Mouse (Mus musculus): ENCODE measurements around the gene Gltp. TPM values are rescaled to one million over a fixed set of nuclear protein-coding genes. Genes with fewer than 3 reads are reported as not detected.

Gltp gene
- polyA plus RNA-seq, 1 experiment: 53.8 TPM

GRCm38 (mm10) chr5:114714551-114714950 lies 23.8 kb upstream of the Gltp start:
- peaks cover 28% of the 10 kb centered on the region for H3K36me3 ChIP-seq (ENCODE audit: control insufficient read depth, insufficient read depth)
- TF ChIP-seq CTCF (IDR thresholded peaks at IDR 0.05; ENCODE audit: control insufficient read depth, insufficient read depth, insufficient read length): no peak
- no peak for TF ChIP-seq FOSL1 (IDR thresholded peaks at IDR 0.05; ENCODE audit: insufficient read depth, low read length, poor library complexity, severe bottlenecking)
- no peak for TF ChIP-seq USF1 (IDR thresholded peaks at IDR 0.05; ENCODE audit: low read depth)
- TF ChIP-seq MYOD1 (IDR thresholded peaks at IDR 0.05; ENCODE audit: control insufficient read depth, insufficient read length, low read depth): no peak
- no peak for TF ChIP-seq MYOG (IDR thresholded peaks at IDR 0.05; ENCODE audit: control insufficient read depth, extremely low read depth, insufficient read length)
- no peak for TF ChIP-seq CEBPB (IDR thresholded peaks at IDR 0.05; ENCODE audit: low read depth)
- TF ChIP-seq MAX (IDR thresholded peaks at IDR 0.05): no peak
- no peaks in the 10 kb centered on the region for H3K79me2 ChIP-seq (ENCODE audit: control insufficient read depth, insufficient read depth)
- no peaks in the 10 kb centered on the region for H3K79me3 ChIP-seq (ENCODE audit: low read depth)
- no peaks in the 10 kb centered on the region for H3K27me3 ChIP-seq (ENCODE audit: control insufficient read depth, insufficient read depth, insufficient read length)
- H3K4me3 ChIP-seq (ENCODE audit: insufficient read depth, poor library complexity, severe bottlenecking): no peak overlapping the region
- no peak overlapping the region for H3ac ChIP-seq (ENCODE audit: control insufficient read depth, insufficient read length, low read depth)

DNA sequence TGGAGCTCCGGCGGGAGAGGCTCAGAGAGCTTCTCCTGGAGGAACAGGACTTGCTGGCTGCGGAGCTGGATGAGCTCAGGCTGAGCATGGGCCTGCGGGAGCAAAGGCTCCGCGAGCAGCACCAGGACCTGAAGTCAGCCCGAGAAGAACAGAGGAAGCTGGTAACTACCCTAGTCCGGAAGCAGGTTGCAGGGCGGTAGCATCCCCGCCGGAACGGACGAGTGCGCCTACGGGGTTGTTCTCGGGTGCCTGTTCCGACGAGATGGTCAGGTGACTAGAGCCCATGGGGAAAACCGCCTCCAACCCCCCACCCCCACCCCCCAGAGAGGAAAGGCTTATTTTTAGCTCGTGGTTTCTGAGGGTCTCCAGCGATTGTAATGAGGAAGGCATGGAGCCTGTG lies 18.6 kb upstream of the Gltp start:
- H3K79me3 ChIP-seq (ENCODE audit: low read depth): no peaks in the 10 kb centered on the region
- H3K36me3 ChIP-seq (ENCODE audit: control insufficient read depth, insufficient read depth): peaks cover 18% of the 10 kb centered on the region
- TF ChIP-seq CTCF (IDR thresholded peaks at IDR 0.05; ENCODE audit: control insufficient read depth, insufficient read depth, insufficient read length) (no peak), MYOD1 (IDR thresholded peaks at IDR 0.05; ENCODE audit: control insufficient read depth, insufficient read length, low read depth) (no peak), CEBPB (IDR thresholded peaks at IDR 0.05; ENCODE audit: low read depth) (no peak), MYOG (IDR thresholded peaks at IDR 0.05; ENCODE audit: control insufficient read depth, extremely low read depth, insufficient read length) (no peak), USF1 (IDR thresholded peaks at IDR 0.05; ENCODE audit: low read depth) (no peak), FOSL1 (IDR thresholded peaks at IDR 0.05; ENCODE audit: insufficient read depth, low read length, poor library complexity, severe bottlenecking) (no peak), MAX (IDR thresholded peaks at IDR 0.05) (no peak)
- H3K27me3 ChIP-seq (ENCODE audit: control insufficient read depth, insufficient read depth, insufficient read length): peaks cover 1% of the 10 kb centered on the region
- peaks cover 10% of the 10 kb centered on the region for H3K79me2 ChIP-seq (ENCODE audit: control insufficient read depth, insufficient read depth)
- no peak overlapping the region for H3ac ChIP-seq (ENCODE audit: control insufficient read depth, insufficient read length, low read depth)
- H3K4me3 ChIP-seq (ENCODE audit: insufficient read depth, poor library complexity, severe bottlenecking): no peak overlapping the region

DNA sequence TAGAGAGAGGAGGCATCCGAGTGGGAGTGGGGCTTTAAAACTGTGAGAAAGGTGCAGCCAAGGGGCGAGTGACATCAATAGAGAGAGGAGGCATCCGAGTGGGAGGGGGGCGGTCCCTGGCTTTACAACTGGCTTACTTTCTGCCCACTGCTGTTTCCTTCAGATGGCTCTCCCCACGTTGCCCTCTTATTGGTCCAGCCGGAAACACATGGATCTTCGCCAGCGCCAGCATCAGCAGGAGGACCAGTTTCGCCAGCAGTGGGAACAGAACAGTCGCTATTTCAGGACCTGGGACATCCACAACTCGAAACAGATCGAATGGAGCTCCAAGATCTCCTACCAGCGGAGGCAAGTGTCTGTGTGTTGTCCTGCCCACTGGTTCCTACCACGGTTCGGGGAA lies 17.7 kb upstream of the Gltp start:
- TF ChIP-seq CTCF (IDR thresholded peaks at IDR 0.05; ENCODE audit: control insufficient read depth, insufficient read depth, insufficient read length) (no peak), MYOG (IDR thresholded peaks at IDR 0.05; ENCODE audit: control insufficient read depth, extremely low read depth, insufficient read length) (no peak), CEBPB (IDR thresholded peaks at IDR 0.05; ENCODE audit: low read depth) (no peak), FOSL1 (IDR thresholded peaks at IDR 0.05; ENCODE audit: insufficient read depth, low read length, poor library complexity, severe bottlenecking) (no peak)
- peak overlapping the region; percentile 64 for H3K4me3 ChIP-seq (ENCODE audit: insufficient read depth, poor library complexity, severe bottlenecking)
- H3K79me2 ChIP-seq (ENCODE audit: control insufficient read depth, insufficient read depth): peaks cover 10% of the 10 kb centered on the region
- H3ac ChIP-seq (ENCODE audit: control insufficient read depth, insufficient read length, low read depth): peak overlapping the region; percentile 93
- H3K36me3 ChIP-seq (ENCODE audit: control insufficient read depth, insufficient read depth): peaks cover 18% of the 10 kb centered on the region
- peaks cover 6% of the 10 kb centered on the region for H3K27me3 ChIP-seq (ENCODE audit: control insufficient read depth, insufficient read depth, insufficient read length)
- H3K79me3 ChIP-seq (ENCODE audit: low read depth): no peaks in the 10 kb centered on the region

DNA sequence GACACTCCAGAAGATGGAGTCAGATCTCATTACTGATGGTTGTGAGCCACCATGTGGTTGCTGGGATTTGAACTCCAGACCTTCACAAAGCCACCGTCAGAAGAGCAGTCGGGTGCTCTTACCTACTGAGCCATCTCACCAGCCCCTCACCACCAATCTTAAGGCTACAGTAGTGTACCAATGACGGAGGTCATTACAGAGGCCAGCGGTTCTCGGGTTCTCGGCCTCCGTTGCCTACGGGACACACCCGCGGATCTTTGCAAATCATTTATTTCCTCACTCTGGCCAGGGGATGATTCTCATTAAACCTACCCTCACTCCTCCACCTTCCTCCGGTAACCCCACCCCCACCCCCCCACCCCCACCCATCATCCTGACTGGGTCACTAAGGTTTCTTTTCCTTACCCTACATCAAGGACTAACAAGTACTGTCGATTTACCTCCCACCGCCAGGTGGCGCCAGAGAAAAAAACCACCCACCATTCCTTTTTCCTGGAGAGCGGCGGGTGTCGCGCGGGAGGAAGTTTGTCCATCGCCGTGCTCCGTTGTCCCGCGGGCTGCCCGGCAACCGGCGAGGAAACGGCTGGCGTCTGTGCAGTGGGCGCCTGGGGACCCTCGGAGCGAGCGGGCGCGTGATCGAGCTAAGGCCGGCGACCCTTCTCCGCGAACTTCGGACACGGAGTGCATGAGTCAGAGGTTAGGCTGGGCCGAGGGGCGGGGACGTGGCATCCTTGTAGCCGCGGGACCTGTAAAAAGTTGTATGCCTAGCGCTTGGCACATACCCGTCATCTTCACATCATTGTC lies 16.7 kb upstream of the Gltp start, which contains the start of gene Tchp:
Gene Tchp (plus strand): TSS at position 496 of the 804 bp plus-strand sequence.
- Histone ChIP-seq H3K36me3 (ENCODE audit: control insufficient read depth, insufficient read depth) (peaks cover 18% of the 10 kb centered on the region), H3ac (ENCODE audit: control insufficient read depth, insufficient read length, low read depth) (peak within 1 kb of the TSS; percentile 93), H3K79me3 (ENCODE audit: low read depth) (no peaks in the 10 kb centered on the region), H3K79me2 (ENCODE audit: control insufficient read depth, insufficient read depth) (peaks cover 10% of the 10 kb centered on the region), H3K4me3 (ENCODE audit: insufficient read depth, poor library complexity, severe bottlenecking) (peak within 1 kb of the TSS; percentile 64), H3K27me3 (ENCODE audit: control insufficient read depth, insufficient read depth, insufficient read length) (peaks cover 6% of the 10 kb centered on the region)
- no peak for TF ChIP-seq MYOG (IDR thresholded peaks at IDR 0.05; ENCODE audit: control insufficient read depth, extremely low read depth, insufficient read length)
- TF ChIP-seq USF1 (IDR thresholded peaks at IDR 0.05; ENCODE audit: low read depth): no peak
- no peak for TF ChIP-seq MYOD1 (IDR thresholded peaks at IDR 0.05; ENCODE audit: control insufficient read depth, insufficient read length, low read depth)
- TF ChIP-seq MAX (IDR thresholded peaks at IDR 0.05): no peak
- TF ChIP-seq CTCF (IDR thresholded peaks at IDR 0.05; ENCODE audit: control insufficient read depth, insufficient read depth, insufficient read length): no peak
- no peak for TF ChIP-seq FOSL1 (IDR thresholded peaks at IDR 0.05; ENCODE audit: insufficient read depth, low read length, poor library complexity, severe bottlenecking)
- no peak for TF ChIP-seq CEBPB (IDR thresholded peaks at IDR 0.05; ENCODE audit: low read depth)

- Histone ChIP-seq H3K36me3 (ENCODE audit: control insufficient read depth, insufficient read depth) (no peaks in the 10 kb centered on the region), H3K27me3 (ENCODE audit: control insufficient read depth, insufficient read depth, insufficient read length) (peaks cover 6% of the 10 kb centered on the region), H3K4me3 (ENCODE audit: insufficient read depth, poor library complexity, severe bottlenecking) (no peak overlapping the region), H3K79me2 (ENCODE audit: control insufficient read depth, insufficient read depth) (no peaks in the 10 kb centered on the region), H3ac (ENCODE audit: control insufficient read depth, insufficient read length, low read depth) (no peak overlapping the region), H3K79me3 (ENCODE audit: low read depth) (no peaks in the 10 kb centered on the region)
- TF ChIP-seq USF1 (IDR thresholded peaks at IDR 0.05; ENCODE audit: low read depth): no peak
- peak; percentile 59 for TF ChIP-seq CTCF (IDR thresholded peaks at IDR 0.05; ENCODE audit: control insufficient read depth, insufficient read depth, insufficient read length)
- no peak for TF ChIP-seq MYOG (IDR thresholded peaks at IDR 0.05; ENCODE audit: control insufficient read depth, extremely low read depth, insufficient read length)
These were observed 11.9 kb upstream of the Gltp start for GRCm38 (mm10) chr5:114702403-114703392.
